Mouse (Mus musculus): Measurements from ENCODE around the gene Rufy1. TPM values are rescaled to one million over a fixed set of nuclear protein-coding genes. Genes with fewer than 3 reads are reported as not detected.
"Not testable (repeated sequence)": the region's sequence is repeated elsewhere in the genome, so short reads cannot be mapped to it uniquely, and the experiment has no call there.

Rufy1 gene
- total RNA-seq, 2 experiments from 2014 or later: 7.6 to 8.6 TPM

DNA sequence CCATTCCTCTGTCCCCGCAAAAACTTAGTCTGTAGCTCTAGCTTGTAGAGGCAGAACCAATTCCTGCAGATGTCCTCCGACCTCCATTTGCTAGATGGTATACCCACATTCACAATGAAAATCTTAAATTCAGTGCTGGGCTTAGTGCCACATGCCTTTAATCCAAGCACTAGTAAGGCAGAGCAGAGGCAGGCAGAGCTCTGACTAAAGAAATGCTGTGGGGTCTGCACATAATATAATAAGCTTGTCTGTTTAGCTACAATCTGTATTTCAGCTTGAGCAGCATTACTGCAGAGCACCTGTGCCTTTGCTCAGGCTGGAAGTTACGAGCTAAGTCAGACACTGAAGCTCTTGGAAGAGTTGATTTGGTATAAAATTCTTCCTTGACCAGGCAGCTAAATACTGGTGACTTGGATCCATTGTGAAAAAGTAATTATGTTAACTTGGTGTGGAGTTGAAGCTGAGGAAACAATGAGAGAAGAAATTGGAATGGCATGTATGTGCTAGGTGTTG lies 43.7 kb downstream of the Rufy1 start:
- ATAC-seq (replicated peaks; ENCODE audit: low FRiP score, poor library complexity, severe bottlenecking): no peak

DNA sequence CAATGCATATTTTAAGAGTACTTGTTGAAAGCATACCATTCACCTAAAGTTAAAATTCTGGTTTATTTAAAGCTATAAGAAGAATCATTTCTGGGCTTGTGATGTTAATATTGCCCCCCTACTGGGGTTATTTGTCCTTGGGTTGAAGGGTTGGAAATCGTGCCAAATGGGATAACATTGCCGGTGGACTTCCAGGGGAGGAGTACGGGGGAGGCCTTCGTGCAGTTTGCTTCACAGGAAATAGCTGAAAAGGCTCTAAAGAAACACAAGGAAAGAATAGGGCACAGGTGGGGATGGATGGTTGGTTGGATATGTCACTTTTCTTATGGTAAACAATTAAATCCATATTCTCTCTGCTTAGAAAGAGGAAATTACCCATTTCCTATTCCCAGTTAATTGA lies 49.6 kb downstream of the Rufy1 start:
- no peak for ATAC-seq (replicated peaks; ENCODE audit: low FRiP score, poor library complexity, severe bottlenecking)

DNA sequence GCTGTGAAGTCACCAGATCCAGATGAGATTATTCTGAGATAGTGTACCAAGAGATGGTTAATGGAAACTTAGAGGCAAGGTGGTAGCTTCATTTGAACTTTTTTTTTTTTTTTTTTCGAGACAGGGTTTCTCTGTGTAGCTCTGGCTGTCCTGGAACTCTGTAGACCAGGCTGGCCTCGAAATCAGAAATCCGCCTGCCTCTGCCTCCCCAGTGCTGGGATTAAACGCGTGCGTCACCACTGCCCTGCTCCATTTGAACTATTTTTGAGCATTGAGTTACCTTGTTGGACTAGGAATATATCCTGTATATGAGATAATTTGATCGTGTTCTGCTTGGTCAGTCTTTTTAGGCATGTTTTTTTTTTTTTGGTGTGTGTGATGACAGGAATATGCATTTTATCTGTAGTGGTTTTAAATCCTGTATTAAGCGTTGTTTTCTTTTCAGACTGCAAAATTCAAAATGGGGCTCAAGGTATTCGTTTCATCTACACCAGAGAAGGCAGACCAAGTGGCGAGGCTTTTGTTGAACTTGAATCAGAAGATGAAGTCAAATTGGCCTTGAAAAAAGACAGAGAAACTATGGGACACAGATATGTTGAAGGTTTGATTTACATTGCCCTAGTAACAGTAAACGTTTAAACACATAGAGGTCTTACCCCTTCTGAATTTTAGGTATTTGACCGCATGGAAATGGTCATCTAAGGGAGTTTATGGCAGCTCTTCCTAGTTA lies 51.7 kb downstream of the Rufy1 start:
- no peak for ATAC-seq (replicated peaks; ENCODE audit: low FRiP score, poor library complexity, severe bottlenecking)

DNA sequence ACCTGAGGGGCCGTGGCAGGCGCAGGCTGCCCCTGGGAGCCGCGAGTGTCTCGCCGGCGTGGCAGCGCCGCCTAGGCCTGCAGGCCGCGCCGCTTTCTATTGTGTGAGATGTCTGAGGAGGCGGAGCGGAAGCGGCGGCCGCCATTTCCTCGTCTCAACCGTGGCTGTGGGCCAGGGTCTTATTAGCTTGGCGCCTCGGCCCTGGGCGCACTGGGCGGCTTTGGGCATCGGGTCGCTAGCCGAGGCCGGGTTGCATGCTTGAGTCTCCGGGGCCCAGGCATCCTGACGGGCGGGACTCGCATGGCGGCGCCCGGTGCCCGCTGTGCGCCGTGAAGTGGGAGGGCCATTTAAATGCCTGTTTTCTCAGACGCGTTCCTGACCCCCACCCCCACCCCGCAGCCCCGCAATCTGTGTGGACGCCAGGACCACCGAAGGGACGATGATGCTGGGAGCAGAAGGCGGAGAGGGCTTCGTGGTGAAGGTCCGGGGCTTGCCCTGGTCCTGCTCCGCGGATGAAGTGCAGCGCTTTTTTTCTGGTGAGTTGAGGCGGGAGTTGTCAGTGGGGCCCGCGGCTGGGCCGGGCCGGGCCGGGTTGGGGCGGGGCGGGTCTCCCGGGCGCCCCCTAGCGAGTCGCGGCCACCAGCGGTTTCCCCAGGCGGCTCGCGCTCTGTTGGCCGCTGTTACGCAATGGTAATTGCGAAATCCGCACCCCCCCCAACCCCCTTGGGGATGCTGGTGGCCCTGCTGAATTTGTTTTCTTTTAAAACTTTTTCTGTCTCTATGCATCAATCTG lies 52.8 kb downstream of the Rufy1 start:
- ATAC-seq (replicated peaks; ENCODE audit: low FRiP score, poor library complexity, severe bottlenecking): peak; percentile 63

DNA sequence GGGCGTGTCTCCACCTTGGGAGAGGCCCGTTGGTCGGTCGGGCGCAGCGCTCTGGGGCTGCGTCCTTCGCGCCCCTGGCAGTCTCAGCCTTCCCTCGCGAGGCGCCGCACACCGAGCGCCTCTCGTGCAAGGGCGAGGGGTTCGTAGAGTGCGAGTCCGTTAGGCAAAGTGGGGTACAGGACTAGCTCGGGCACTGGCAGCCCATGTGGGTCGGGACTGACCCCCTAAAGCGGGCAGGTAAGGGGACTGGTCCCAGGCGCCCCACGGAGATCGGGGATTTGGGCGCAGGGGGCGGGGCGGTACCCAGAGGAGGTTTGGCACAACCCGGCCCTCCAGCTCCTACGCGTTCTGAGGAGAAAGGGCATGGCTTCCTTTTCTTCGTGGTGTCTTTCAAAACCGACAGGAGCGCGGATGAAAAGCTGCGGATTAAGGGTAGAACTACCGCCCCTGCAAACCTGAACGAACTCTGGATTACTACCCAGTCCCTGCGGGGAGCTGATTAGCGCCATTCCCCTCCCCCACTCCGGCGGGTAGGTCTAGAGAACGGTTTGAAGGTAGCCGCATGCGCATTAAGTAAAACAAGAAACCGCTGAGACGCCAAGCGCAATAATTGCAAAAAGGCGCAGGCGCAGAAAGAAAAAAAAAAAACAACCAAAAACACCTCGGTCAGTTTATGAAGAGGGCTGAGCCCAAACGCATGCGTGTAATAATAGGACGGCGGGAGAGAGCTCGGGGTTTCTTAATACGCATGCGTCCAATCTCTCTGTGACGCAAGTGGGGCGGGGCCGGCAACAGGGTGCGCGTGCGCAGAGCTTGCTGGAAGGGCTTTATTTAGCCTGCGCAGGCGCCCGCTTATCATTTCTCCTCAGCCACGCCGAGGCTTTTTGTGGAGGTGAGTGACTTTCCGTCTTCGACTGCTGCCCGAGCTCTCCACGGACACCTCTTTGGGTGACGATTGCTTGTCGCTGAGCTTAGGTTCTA lies 53.7 kb downstream of the Rufy1 start, which contains the start of gene Hnrnph1:
Gene Hnrnph1 (plus strand): TSS at position 80 of the 981 bp plus-strand sequence.
- peak; percentile 90 for ATAC-seq (replicated peaks; ENCODE audit: low FRiP score, poor library complexity, severe bottlenecking)

DNA sequence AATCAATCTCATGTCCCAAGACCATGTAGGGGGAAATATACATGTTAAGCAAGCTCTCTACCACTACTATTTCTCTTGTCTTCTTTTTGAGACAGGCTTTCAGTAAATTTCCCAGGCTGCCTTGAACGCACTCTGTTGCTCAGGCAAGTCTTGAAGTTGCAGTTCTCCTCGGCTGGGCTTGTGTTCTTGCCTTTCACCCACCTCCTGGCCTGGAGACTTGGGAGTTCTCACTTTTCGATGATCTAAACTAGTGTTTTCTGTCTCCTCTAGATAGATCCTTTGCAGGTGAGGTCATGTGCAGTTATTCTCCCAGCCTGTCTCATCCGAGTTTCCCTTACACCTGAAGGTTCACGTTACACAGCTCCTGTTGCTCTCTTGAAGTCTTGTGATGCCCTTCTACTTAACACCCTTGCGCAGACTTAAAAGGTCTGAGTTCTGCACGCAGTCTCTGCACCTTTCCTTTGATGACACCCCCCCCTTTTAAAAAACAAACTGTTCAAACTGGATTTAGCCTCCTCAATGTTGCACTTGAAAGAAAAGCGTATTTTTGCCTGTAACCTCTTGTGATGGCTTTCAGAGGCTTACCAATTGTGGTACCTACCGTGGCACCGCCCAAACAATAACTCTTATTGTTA lies 54.7 kb downstream of the Rufy1 start:
- no peak for ATAC-seq (replicated peaks; ENCODE audit: low FRiP score, poor library complexity, severe bottlenecking)

DNA sequence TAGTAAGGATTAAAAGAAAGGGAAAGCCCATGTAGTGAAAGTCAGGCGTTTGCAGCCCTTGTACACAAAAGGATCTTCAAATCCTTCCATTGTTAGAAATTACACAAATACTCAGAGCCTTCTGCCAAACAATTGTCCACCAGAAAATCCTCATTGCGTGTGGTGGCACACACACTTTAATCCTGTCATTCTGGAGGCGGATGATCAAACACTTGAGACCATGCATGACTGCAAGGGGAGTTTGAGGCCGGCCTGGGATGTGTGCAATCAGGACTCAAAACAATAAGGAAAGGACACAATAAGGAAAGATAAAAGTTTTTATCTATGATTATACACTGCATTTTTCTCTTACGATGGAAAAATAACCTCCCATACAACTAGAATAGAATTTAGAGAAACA lies 55.5 kb downstream of the Rufy1 start:
- ATAC-seq (replicated peaks; ENCODE audit: low FRiP score, poor library complexity, severe bottlenecking): no peak

DNA sequence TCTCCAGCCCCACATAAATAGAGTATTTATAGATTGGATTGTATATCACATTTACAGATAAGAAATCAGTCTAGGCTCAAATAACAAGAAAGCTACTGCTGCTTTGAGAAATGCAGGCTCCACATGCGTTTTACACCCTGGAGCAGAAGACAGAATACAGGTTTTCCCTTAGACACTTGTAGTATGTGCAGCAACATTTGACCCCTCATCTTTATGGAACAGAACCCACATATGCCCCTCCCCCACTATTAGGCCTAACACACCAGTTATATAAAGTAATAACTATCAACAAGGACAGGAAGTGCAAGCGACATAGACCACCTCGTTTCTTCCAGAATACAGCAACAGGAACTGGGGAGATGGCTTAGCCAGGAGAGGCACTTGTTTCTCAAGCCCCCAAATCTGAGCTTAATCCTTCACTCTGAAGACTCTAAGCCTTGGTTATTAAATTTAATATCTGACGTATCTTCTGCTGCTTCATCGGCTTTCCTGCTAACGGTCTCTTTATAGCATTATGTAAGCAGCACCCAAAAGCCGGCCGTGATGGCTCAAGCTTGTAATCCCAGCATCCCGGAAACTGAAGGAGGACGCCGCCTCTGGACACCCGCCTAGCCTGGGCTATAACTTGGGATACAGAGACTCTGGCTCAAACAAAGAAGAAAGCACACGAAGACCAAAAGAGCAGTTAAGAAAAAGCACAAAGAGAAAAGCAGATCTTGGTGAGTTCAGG lies 56.5 kb downstream of the Rufy1 start:
- no peak for ATAC-seq (replicated peaks; ENCODE audit: low FRiP score, poor library complexity, severe bottlenecking)

DNA sequence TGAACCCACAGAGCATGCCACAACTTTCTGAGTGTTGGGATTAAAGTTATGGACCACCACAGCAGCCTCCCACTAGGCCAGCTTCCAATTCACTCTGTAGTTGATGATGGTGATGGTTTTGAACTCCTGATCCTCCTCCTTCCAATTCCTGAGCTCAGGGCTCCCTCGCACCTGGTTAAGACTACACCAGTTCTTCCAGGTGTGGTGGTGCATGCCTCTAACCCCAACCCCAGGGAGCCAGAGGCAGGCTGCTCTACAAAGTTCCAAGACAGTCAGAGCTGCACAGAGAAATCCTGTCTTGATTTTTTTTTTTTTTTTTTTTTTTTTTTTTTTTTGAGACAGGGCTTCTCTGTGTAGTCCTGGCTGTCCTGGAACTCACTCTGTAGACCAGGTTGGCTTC lies 57.3 kb downstream of the Rufy1 start:
- no peak for ATAC-seq (replicated peaks; ENCODE audit: low FRiP score, poor library complexity, severe bottlenecking)

DNA sequence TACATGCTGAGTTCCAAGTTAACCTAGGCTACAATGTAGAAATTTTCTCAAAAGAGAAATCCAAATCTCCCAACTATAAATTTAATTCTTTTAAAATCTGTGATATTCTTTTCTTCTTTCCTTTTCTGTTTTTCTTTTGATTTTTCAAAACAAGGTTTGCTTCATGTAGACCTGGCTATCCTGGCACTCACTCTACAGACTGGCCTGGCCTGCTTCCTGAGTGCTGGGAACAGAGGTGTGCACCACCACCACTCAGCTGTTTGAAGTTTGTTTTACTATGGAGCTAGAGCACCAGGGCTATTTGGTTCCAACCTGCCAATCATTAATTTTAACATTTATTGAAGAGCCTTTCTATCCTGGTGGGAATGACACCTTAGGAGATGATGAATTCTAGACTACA lies 57.8 kb downstream of the Rufy1 start:
- no peak for ATAC-seq (replicated peaks; ENCODE audit: low FRiP score, poor library complexity, severe bottlenecking)

DNA sequence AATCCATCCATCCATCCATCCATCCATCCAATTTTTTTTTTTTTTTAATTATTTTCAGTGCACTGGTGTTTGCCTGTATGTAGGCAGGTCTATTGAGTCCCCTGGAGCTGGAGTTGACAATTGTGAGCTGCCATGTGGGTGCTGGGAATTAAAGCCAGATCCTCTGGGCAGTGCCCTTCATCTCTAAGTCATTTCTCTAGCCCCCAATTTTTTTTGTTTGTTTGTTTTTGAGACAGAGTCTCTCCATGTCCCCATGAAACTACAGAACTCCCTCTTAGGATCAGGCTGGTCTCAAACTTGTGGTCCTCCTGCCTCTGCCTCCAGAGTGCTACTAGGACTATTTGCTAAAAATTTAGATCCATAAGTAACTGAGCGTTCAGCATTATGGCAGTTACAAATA lies 59.0 kb downstream of the Rufy1 start:
- ATAC-seq (replicated peaks; ENCODE audit: low FRiP score, poor library complexity, severe bottlenecking): no peak

DNA sequence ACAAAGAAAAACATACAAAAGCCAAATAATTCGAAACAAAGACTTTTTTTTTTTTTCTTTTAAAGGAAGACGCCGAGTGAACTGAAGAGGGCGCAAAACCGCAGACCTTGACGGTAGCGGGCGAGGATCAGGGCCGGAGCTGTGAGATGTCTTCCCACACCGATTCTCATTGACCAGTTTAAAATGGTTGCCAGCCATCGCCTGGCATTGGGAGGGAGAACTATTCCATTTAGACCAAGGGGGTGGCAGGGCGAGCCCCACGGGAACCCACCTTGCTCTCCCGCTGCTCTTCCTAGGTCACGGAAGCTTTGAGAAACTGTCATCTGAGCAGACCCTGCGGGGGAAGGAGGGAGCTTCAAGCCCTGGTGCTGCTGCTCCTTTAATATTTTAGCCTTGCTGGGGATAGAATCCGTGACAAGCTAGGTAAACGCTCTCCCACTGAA lies 59.5 kb downstream of the Rufy1 start:
- ATAC-seq (replicated peaks; ENCODE audit: low FRiP score, poor library complexity, severe bottlenecking): peak; percentile 81

DNA sequence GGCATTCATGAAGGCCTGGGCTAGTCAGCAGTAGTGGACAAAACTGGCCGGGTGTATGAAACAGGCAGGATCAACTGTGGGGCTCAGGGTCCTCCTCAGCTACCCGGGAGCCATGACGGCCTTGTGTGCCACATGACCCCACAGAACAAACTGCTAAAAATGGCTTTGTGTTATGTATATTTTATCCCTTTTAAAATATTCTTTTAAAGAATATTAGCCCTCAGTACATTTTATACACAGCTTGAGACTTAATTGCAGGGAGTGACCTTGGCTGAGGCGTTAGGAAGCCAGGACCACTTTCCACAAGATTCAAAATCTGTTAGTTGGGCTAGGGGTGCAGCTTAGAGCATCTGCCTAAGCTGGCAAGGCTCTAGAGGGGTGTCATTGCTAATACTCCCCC lies 60.0 kb downstream of the Rufy1 start:
- ATAC-seq (replicated peaks; ENCODE audit: low FRiP score, poor library complexity, severe bottlenecking): peak; percentile 16; the same call in 1 of the 2 replicates

DNA sequence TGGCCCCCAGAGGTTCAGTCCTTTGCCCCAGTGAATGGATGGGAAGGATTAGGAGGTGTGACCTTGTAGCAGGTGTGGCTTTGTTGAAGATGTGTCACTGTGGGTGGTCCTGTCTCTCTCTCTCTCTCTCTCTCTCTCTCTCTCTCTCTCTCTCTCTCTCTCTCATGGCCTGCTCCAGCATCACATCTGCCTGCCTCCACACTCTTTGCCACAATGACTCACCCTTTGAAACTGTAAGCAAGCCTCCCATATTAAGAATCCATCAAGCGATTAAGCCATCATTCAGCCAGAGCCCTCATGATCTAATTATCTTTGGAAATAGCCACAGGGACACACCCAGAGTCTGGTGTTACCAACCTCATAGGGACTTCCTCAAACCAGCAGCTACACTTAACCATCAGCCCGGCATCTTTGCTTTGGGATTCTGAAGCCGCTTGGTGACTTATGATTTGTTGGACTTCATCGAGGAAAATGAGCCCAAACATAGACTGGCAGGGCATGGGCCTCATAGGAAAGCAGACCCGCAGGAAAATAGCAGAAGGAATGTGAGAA lies 61.5 kb downstream of the Rufy1 start:
- no peak for ATAC-seq (replicated peaks; ENCODE audit: low FRiP score, poor library complexity, severe bottlenecking)

DNA sequence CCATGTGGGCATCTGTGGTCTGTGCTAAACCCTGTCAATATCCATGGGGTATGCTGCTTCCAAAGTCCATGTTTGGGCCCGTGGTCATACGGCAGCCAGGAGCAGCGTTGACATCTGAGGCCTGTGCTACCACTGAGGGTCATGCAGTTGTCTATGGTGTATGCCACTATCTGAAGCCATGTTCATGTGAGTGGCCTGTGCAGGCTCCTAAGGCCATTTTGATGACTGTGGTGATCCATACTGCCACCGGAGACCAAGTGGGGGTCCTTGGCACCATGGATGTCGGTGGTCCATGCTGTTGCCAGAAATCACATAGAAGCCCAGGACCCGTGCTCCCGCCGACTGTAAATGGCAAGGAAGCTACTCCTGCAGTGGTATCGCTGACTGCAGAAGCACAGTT lies 63.4 kb downstream of the Rufy1 start:
- no peak for ATAC-seq (replicated peaks; ENCODE audit: low FRiP score, poor library complexity, severe bottlenecking)

DNA sequence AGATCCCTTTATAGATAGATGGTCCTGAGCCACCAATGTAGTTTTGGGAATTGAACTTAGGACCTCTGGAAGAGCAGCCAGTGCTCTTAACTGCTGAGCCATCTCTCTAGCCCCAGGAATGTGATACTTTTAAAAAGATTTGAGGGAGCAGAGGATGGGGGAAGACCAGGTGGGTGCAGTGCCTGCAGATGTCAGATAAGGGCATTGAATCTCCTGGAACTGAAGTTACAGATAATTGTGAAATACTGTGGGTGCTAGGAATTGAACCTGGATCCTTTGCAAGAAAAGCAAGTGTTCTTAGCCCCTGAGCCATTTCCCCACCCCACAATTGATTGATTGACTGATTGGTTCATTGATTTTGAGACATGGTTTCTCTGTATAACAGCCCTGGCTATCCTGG lies 65.6 kb downstream of the Rufy1 start:
- ATAC-seq (replicated peaks; ENCODE audit: low FRiP score, poor library complexity, severe bottlenecking): no peak

DNA sequence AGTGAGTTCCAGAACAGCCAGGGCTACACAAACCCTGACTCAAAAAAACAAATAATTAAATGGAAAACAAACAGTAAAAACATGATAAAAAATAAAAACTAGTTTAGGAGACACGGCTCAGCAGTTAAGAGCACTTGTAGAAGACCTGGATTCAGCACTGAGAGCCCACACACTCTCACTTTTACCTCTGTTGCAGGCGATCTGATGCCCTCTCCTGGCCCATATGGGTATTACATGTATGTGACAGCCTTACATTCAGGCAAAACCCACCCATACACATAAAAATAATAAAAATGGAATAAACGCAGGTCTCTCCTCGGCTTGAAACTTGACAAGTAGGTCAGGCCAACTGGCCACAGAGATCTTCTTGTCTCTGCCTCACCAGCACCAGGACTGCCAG lies 66.4 kb downstream of the Rufy1 start:
- ATAC-seq (replicated peaks; ENCODE audit: low FRiP score, poor library complexity, severe bottlenecking): peak; percentile 88

DNA sequence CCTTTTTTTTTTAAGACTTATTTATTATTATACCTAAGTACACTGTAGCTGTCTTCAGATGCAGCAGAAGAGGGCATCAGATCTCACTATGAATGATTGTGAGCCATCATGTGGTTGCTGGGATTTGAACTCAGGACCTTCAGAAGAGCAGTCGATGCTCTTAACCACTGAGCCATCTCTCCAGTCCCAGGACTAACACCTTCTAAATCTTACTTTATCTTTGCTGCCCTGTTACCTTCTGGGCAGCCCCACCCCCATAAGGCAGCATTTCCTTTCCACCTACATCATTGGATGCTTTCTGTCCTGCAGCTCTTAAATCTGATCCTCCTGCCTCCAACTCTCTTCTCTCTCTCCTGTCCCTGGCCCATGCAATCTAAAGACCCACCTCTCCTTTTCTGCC lies 69.6 kb downstream of the Rufy1 start:
- ATAC-seq (replicated peaks; ENCODE audit: low FRiP score, poor library complexity, severe bottlenecking): not testable (repeated sequence)

Data from erythroblast, adult 5-6 weeks (primary cell).